Mouse (Mus musculus) liver, postnatal 0 days (tissue): ENCODE data around the gene Gad1.

Experiments used
- CTCF ChIP-seq: sonication (generic); IDR thresholded peaks from 2 replicates; pipeline ENCODE4 v1.5.1; 2016; ENCODE audit warnings: antibody characterized with exemption, low read depth
- EP300 ChIP-seq: IDR thresholded peaks from 2 replicates; pipeline ENCODE4 v1.6.1; 2016; ENCODE audit warnings: antibody characterized with exemption, low read depth, mild to moderate bottlenecking

DNA sequence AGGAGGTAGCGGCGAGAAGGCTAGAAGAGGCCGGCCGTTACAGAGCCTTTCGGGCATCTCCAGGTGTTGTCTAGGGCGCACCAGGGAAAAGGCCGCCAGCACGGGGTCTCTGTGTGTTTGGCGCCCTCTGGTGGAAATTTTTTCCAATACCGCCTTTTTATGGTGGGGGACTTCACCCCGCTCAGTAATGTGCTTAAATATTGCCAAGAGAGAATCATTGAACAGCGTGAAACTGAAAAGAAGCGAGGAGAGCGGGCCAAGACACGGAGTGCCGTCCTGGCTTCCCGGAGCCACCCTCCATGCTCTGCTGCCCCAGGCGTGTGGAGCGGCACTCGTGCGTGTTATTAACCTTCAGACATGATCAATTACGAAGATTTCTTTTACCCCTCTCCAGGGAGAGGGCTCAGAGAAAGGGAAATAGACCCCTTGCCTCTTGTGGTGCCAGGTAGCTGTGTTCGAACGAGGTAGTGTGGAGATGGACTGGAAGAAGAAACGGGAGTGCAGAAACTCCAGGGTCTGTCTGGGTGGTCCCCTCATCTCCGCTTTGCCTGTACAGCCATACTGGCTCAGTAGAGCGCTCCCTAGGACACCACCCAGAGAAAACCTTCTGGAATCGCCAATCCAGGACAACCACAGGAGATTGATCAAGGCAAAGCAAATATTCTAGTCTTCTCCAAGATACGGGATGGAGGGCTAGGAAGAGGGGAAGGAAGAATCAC is 8.4 kb downstream of the Gad1 start:
- peak; percentile 62 for TF ChIP-seq CTCF
- TF ChIP-seq EP300 = no peak
